Mouse (Mus musculus) liver, embryonic 14.5 days (tissue): ENCODE measurements at regions not wholly inside any gene's neighbourhood (a gene's known extent, or its start where the extent isn't known, plus 50 kb on each side); places are given as distances from the start of the nearest gene placed in this dataset.

ENCODE experiments used
- CTCF ChIP-seq: IDR thresholded peaks from 2 replicates; pipeline ENCODE4 v1.5.1; 2016; ENCODE audit warnings: antibody characterized with exemption, low read depth, control low read depth
- EP300 ChIP-seq: IDR thresholded peaks from 2 replicates; pipeline ENCODE4 v1.6.1; 2016; ENCODE audit warnings: antibody characterized with exemption, low read depth

- TF ChIP-seq CTCF, result no peak
- no peak for TF ChIP-seq EP300
Measured at GRCm38 (mm10) chr4:140439856-140440255, 193.3 kb upstream of the Igsf21 start.
